Mouse (Mus musculus) E14TG2a.4 (cell line): ENCODE results near the gene Mterf1a.

Source experiments
- H3K27me3 ChIP-seq: 2 replicates; pipeline ENCODE4 v1.6.1; 2014; ENCODE audit warnings: low read length, control low read depth; ENCODE audit not compliant: insufficient read depth
- H3K36me3 ChIP-seq: 2 replicates; pipeline ENCODE4 v1.6.1; 2014; ENCODE audit warnings: low read length, control low read depth; ENCODE audit not compliant: insufficient read depth
- H3K4me1 ChIP-seq: replicated peaks from 2 replicates; pipeline ENCODE4 v1.6.1; 2014; ENCODE audit warnings: low read depth, low read length, control low read depth
- H3K4me3 ChIP-seq: replicated peaks from 2 replicates; pipeline ENCODE4 v1.5.1; 2014; ENCODE audit warnings: mild to moderate bottlenecking, low read length
- H3K9me3 ChIP-seq: 2 replicates; pipeline ENCODE4 v1.6.1; 2014; ENCODE audit warnings: low read length, control low read depth
- CTCF ChIP-seq: conservative IDR thresholded peaks from 2 replicates; pipeline ENCODE4 v1.5.1; 2014; ENCODE audit warnings: low read length
- NANOG ChIP-seq: IDR thresholded peaks from 2 replicates; pipeline ENCODE4 v1.6.1; 2014; ENCODE audit warnings: borderline replicate concordance, low read length, mixed read lengths
- POU5F1 ChIP-seq: IDR thresholded peaks from 2 replicates; pipeline ENCODE4 v1.6.1; 2014; ENCODE audit warnings: low read length, borderline replicate concordance

Mterf1a gene

DNA sequence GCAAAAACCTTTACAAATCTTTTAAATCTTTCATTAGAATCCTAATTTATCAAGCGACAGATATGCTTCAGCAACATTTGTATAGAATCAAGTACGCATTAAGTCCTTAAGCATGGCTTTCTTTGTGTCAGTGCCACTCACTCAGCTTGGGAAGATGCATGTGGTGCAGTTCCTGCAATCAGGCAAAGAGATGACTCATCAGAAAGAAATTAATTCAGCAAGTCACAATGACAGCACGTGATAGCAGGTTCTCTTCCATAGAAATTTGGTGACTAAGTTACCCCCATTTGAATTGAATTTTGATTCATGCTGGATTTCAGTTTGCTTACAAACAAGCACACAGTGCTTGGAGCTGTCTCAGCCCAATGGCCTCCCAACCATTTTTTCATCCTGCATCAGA is 20.2 kb downstream of the Mterf1a start:
- no peaks in the 10 kb centered on the region for H3K27me3 ChIP-seq
- H3K36me3 ChIP-seq: no peaks in the 10 kb centered on the region
- no peak overlapping the region for H3K4me3 ChIP-seq
- peaks cover 45% of the 10 kb centered on the region for H3K4me1 ChIP-seq
- peaks cover 17% of the 10 kb centered on the region for H3K9me3 ChIP-seq
- TF ChIP-seq CTCF (no peak), NANOG (no peak), POU5F1 (no peak)

DNA sequence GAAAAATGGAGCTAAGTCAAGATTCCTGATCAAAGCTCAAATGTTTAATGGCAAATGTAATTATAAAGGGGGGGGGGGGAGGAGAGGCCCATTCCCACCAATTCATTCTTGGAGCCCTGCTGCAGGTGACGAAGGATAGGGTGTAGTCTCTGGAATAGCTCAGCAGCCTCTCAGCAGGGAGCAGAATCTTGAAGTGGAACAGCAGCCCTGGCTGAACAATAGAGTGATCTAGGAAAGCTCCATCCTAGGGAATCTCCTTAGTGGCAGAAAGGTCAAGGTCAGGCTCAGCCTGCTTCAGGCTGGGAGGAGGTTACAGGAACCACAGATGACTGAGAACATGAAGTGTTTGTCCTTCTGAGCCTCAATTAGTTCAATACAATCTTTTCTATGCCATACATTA is 21.4 kb downstream of the Mterf1a start:
- H3K27me3 ChIP-seq: no peaks in the 10 kb centered on the region
- H3K36me3 ChIP-seq: no peaks in the 10 kb centered on the region
- peaks cover 17% of the 10 kb centered on the region for H3K9me3 ChIP-seq
- TF ChIP-seq NANOG: peak; percentile 90
- no peak for TF ChIP-seq CTCF
- peaks cover 48% of the 10 kb centered on the region for H3K4me1 ChIP-seq
- H3K4me3 ChIP-seq: no peak overlapping the region

- Histone ChIP-seq H3K4me1 (peaks cover 48% of the 10 kb centered on the region), H3K4me3 (no peak overlapping the region), H3K36me3 (no peaks in the 10 kb centered on the region), H3K9me3 (peaks cover 3% of the 10 kb centered on the region), H3K27me3 (no peaks in the 10 kb centered on the region)
- TF ChIP-seq NANOG: no peak
- no peak for TF ChIP-seq CTCF
- no peak for TF ChIP-seq POU5F1
Measured at GRCm38 (mm10) chr5:3870161-3870560, 23.6 kb downstream of the Mterf1a start.

DNA sequence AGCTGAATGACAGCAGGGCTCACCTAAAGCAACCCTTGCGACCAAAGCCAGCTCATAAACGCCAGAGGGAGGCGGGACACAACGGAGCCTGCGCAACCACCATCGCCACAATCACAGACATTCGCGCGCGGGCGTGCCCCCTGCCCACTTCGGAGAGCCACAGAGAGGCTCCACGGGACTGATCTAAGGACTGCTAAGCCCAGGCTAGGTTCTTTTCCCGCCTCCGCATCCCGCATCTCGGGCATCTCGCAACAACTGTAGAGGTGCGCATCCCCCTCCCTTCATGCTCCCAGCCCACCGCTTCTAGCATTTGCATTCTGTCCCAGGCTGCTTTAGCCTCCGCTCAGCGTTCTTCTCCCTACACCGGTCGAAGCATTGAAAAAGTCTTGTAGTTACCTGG is 48.7 kb downstream of the Mterf1a start, which contains the start of gene Lrrd1:
Lrrd1 (plus strand) TSS at position 148 of the 400 bp plus-strand sequence.
- TF ChIP-seq POU5F1 (no peak), NANOG (no peak), CTCF (no peak)
- Histone ChIP-seq H3K36me3 (peaks cover 5% of the 10 kb centered on the region; the same call in 1 of the 2 replicates), H3K9me3 (no peaks in the 10 kb centered on the region), H3K4me3 (peak within 1 kb of the TSS; percentile 74), H3K27me3 (peaks cover 12% of the 10 kb centered on the region), H3K4me1 (peaks cover 6% of the 10 kb centered on the region; the same call in 1 of the 2 replicates)
